Mouse (Mus musculus) lung, adult 18-20 months (tissue): Measurements from ENCODE around the gene Higd1a.

Experiments
- DNase-seq, 2 experiments: peaks; one replicate each; pipeline ENCODE4 v3.0.0; 2022; ENCODE audit warnings: mixed read lengths in 2 of 2

Gene Higd1a

DNA sequence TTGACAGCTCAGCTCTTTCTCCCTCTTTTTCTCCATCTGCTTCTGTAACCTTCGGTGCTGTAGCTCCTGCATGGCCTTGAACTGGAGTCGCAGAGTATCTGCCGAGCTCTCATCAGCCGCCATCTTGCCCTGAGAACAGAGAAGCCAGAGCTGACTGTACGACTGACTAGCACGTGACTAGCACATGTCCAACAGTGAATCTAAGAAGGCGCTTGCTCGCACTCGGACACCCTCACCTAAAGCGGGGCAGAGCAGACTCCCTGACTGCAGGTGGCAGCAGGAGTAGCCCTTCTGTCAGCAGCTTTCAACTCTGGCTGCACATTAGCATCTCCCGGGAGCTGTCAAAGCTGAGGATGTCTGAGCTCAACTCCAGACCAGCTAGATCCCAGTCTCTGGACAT lies 24.3 kb downstream of the Higd1a start:
- DNase-seq, result no peak

GRCm38 (mm10) chr9:121830956-121831293 lies 27.2 kb downstream of the Higd1a start:
- peak; percentile 60 to 77 for DNase-seq

DNA sequence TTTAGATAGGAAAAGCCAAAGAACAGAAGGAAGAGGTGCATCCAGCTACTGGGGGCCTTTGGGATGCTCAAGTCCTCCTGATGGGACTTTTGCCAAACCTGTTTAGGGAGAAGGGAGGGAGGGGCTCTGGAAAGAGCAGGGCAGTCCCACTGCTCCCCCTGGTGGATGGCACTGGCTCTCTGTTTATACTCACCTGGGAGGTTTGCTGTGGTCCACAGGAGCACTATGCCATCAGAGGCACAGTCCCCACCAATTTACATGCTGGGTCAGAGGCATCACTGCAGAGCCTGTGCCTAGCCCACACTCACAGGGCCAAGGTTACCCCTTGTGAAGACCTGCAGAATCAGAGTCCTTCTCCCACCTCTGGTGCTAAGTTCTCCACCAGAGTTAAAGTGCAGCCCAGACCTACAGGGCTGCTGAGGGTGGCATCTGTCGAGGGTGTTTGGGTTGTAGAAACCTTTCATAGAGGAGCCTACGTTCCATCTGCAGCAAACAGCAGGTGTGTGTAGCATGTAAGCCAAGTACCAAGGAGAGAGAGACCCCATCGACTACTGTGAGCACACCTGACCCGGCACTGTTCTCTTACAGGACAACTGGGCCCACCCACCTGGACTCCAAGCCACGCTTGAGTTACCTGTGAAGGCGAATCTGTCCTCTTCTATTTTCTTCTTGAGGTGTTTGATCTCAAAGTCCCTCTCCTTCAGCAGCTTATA lies 27.8 kb downstream of the Higd1a start:
- DNase-seq, result peak; percentile 23 to 62

DNA sequence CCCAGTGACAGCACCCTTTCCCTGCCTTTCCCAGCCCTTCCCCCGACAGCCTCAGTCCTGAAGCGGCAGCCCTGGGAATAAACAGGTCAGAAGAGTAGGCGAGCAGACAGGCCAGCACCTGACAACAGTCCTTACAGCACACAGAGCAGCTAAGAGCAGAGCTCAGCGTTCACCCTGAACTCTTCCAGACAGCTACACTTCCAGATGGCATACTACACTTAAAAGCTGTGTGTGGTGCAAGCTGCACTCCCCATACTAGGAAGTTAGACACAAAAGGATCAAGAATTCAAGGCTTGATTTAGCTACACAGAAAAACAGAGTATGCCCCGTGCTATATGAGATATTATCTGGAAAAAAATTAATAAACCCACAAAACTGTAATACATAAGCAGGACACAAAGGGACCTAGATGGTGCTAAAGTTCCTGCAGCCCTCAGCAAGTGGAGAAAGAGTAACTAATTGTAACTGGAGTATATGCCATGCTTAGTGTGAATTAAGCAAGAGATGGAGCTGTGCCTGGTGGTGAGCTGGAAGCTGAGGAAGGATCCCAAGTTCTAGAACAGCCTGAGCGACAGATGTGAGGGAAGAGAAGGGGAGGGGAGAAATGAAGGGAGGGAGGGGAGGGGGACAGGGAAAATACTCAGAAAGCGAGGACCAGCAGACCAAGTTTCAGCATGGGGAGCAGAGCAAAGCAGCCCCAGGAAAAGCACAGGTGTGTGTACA lies 28.7 kb downstream of the Higd1a start:
- no peak for DNase-seq

GRCm38 (mm10) chr9:121828314-121828713 lies 29.8 kb downstream of the Higd1a start:
- no peak for DNase-seq

DNA sequence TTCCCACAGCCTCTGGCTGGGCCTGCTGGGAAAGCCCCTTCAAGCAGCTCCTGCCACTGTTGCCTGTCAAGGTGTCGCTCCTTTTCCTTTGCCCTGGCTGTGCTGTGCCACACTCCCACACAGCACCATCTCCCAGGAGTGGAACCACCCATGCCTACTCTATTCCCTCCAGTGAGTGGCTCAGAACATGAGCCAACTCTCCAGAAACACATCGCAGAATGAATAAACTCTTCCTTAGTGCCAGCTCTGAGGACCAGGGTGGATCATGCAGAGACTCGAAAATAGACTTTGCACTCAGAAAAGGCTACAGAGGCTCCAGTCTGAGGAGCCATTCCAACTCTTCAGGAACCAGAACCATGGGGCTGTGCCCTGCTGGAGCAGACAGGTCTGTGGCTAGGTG lies 31.8 kb downstream of the Higd1a start:
- no peak for DNase-seq

DNA sequence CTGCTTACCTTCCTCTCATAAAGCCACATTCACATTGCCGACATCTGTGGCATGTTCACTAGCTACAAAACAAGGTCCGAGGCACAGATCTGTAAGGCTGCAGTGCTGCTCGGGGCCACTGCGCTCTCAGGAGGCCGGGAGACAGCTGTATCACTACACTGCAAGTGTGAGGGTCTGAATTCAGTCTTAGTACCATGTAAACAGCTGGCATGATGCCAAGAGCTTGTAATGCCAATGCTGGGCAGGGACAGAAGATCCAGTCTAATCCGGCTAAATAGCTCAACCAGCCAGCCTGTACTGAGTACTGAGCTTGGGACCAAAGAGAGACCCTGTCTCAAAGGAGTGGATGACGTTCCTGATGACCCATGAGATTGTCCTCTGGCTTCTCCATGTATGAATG lies 34.2 kb downstream of the Higd1a start:
- no peak for DNase-seq

GRCm38 (mm10) chr9:121823051-121823450 lies 35.1 kb downstream of the Higd1a start:
- DNase-seq, result no peak

- no peak for DNase-seq
Measured at GRCm38 (mm10) chr9:121822585-121822991, 35.6 kb downstream of the Higd1a start.

DNA sequence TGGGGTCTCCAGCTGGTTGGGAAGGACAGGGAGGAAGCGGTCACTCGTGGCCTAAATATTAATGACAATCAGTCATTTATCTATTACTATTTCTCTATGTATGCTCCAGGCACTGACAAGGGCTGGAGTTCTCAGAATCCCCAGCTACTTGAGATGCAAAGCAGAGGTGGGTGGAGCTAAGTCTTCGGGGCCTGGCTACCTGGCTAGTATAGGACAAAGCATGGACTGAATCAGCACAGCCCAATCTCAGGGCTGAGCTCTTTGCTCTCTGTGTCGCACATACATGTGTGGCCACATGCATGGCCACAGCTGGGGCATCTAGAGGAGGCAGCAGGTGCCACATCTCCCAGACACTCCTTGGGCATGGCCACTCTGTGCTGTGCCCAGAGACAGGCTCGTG lies 37.4 kb downstream of the Higd1a start:
- no peak for DNase-seq

- DNase-seq, result no peak
Measured at GRCm38 (mm10) chr9:121819771-121820471, 38.2 kb downstream of the Higd1a start.

GRCm38 (mm10) chr9:121819073-121819770 lies 38.9 kb downstream of the Higd1a start:
- peak; percentile 37 to 49 for DNase-seq

DNA sequence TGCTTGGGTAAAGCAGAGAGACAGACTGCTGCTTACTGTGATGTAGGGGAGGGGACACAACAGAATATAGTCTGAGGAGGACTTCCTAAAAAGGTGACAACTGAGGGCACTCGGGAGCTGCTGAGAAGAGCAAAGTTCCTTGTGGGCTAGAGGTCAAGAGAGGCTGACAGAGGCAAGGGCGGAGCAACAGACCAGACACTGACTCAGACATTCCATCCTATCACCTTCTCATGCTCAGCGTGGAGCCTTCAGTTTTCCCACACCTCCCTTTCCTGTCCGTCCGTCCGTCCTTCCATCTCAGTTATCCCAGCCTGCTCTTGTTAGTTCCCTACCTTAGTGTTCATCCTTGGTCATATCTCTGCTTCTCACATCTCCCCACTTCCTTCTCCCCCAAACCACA lies 43.0 kb downstream of the Higd1a start:
- no peak for DNase-seq

DNA sequence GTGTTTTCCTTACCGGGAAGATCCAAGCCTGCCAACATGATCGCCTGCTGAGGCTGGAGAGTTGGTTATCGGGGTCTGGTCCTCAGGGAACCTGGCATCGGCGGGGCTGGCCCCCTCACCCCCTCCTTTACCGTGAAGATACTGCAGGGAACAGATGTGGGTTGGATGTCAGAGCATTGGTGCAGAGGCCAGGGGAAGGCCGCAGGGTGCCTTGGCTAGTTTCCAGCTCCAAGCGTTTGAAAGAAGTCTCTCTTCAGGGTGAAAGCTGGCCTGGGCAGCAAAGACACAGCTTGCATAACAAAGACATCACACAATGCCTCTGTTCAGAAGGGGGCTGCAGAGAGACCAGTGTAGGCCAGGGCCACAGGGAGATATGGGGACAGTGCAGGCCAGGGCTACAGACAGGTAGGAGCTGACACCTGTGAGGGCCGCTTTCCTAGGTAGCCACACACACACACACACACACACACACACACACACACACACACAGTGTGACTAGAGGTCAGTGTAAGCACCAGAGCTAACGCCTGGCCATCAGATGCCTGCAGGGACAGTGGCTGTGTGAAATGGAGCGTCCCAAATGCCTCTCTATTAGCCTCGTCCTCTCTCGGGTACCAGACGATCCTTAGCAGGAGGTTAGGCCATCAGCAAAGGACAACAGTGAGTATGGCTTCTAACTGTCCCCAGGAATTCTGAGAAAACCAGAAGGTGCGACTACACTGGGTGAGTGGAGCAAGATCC lies 47.9 kb downstream of the Higd1a start:
- no peak for DNase-seq

DNA sequence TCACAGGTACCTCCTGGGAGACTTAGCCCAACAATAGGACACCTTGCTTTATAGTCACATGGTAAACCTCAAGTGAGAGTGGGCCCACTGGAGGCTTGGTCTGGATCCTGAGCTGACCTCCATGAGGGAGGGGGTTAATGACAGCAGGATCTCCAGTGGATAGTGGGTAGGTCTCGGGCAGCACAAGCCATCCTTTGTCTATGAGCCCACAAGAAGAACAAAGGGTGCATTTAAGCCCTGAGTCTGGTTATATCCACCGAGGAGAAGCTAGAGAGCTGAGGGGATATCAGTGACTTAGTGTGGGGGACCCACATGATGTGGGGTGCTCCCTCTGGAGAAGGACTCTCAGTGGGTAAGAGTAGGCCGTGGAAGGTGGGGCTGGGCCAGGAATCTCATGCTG lies 49.7 kb downstream of the Higd1a start:
- no peak for DNase-seq

- no peak for DNase-seq
Measured at GRCm38 (mm10) chr9:121807947-121808346, 50.2 kb downstream of the Higd1a start.

DNA sequence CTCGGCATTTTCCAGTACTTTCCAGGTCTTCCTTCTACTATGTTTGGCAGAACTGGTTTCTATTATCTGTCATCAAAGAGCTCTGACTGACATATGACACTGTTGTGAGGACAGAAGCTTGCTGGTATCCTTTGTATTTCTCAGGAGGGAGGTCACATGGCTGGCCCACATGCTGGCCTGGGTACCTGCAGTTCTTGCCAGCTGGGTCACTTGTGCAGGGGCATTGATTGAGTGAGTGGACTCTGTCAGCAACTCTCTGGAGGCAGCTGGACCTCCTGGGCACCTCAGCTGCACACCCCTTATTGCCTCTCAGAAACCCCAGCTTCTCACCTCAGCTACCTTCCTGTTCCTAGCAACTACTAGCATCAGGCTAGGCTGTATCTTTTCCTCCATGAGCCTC lies 50.6 kb downstream of the Higd1a start:
- no peak for DNase-seq

GRCm38 (mm10) chr9:121802747-121803146 lies 55.4 kb downstream of the Higd1a start:
- no peak for DNase-seq

DNA sequence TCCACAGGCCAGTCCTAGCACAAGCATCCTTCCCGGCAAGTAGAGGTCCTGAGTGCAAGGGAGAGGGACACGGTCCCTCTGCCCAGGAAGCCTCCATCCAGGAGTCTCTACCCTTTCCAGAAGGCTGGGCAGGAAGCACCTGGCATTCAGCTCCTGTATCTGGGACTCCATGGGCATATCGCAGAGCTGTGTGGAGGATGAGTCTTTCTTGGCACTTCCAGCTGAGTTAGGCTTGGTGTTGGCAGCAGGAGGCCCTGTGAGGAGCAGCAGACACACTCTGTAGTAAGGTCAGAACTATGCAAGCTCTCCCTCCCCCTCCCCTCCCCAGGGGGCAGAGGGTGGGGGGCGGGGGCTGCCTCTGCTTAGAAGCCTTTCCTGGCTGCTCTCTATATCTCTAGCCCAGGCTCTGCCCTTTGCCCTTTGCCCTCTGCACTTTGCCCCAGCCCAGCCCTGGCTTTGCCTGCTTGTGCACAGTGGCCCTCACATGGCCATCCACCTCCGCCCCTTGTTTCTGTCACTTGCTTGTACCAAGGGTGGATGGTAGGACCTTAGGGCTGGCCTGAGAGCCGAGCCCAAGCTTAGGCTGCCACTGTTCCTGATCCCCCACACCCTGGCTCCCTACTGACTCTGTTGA lies 59.2 kb downstream of the Higd1a start:
- no peak for DNase-seq
